Mouse (Mus musculus) thymus, adult 18-20 months (tissue): Measurements from ENCODE around the gene Il17rd.
A peak's percentile ranks its signal among the peaks of the same experiment; 100 is the strongest.

Source experiments
- DNase-seq, 2 experiments: peaks; one replicate each; pipeline ENCODE4 v3.0.0; 2022; ENCODE audit warnings: mixed read lengths in 2 of 2

Gene Il17rd

DNA sequence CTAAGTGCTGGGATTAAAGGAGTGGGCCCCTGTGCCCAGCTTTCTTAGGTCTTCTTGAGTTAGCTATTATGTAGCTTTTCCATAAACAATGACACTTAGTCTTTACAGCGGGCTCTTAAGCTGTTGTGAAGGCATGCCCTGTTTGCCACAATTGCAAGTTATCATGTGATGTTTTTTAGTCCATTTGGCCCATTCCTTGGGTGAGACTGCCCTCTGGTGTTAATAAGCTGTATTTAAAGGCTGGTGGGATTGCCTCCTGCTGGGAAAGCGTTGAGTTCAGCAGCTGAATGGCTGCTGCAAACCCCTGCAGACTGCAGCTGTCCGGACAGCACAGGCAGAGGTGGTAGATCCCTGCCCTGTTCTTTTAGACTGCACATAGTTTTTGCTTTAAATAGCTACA is 58.0 kb downstream of the Il17rd start:
- no peak for DNase-seq

DNA sequence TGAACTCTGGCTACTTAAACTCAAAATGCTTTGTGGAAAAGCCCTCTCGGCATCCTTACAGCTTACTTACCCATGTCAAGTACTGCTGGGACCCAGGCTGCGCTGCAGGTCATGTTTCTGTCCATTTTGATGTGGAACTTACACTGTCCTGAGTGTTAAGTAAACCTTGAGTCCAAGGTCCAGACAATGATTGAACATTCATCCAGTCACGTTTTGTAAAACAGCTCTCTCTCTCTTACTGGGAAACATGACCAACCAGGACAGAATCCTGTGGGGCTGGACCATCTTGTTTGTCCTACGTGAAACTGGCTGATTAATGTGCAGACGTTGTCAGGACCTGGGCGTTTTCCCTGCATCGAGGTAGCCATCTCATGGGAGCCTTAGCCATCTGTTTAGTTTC is 63.0 kb downstream of the Il17rd start:
- no peak for DNase-seq

DNA sequence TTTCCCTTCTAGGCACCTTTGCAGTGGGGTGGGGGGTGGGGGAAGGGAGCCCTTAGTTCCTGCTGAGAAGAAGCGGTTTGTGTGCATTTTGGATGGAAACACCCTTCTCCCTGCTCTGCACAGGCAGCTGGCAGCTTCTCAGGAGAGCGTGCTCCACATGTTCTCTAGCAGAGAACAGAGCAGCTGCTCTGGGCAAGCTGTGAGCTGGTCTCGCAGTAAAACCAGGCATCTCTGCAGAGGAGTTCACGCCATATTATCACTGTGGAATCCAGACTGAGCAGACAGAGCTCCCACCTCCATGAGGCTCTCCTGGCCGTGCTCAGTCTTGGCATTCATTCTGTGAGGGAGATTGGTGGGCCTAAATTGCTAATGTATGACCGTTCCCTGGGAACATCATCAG is 64.0 kb downstream of the Il17rd start:
- DNase-seq: no peak

- DNase-seq: no peak
Observed at GRCm38 (mm10) chr14:27105731-27106457, 67.2 kb downstream of the Il17rd start.

GRCm38 (mm10) chr14:27108748-27109504 is 70.2 kb downstream of the Il17rd start:
- DNase-seq: no peak

GRCm38 (mm10) chr14:27114362-27115274 is 75.9 kb downstream of the Il17rd start, which contains the start of gene Arhgef3:
Gene Arhgef3 (plus strand): TSS chr14:27114899.
- peak; percentile 15 to 16 for DNase-seq

DNA sequence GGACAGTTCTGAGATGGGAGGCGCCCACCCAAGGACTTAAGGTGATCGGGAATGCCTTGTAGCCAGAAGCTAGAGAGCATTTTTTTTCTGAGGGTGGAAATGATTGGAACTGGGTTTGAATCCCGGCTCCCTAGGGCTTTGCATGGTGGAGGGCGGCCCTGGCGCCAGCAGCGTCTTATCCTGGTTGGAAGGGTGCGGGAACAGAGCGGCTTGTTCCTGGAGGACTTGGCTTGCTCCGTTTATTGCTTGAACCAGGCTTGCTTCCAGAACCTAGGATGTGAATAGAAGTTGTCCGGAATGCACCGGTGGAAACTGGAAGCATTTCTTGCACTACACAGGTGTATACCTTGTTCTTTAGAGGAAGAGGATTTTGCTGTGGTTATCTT is 76.5 kb downstream of the Il17rd start:
- no peak for DNase-seq

DNA sequence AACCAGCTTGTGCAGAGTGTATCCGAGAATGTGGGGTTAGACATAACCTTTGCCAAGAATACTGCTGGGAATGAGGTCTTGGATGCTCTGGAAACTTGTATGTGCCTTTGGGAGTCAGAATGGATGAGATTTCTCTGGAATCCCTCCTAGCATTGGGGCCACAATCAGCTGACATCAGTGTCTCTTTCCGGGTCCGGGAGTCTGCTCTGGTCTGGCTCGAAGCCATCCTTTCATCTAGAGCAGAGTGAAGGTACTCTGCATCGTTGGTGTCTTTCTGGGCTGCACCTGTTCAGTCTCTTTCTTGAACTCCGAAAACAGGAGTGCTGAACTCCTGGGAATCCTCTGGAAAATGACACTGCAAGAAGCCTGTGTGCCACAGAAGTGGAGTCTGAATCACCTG is 77.2 kb downstream of the Il17rd start:
- no peak for DNase-seq

- no peak for DNase-seq
Observed at GRCm38 (mm10) chr14:27116577-27117165, 77.9 kb downstream of the Il17rd start.

- no peak for DNase-seq
Observed at GRCm38 (mm10) chr14:27118546-27118945, 79.8 kb downstream of the Il17rd start.

- DNase-seq: no peak
Observed at GRCm38 (mm10) chr14:27122646-27123045, 83.9 kb downstream of the Il17rd start.

GRCm38 (mm10) chr14:27123543-27123942 is 84.8 kb downstream of the Il17rd start:
- no peak for DNase-seq

GRCm38 (mm10) chr14:27130031-27130430 is 91.3 kb downstream of the Il17rd start:
- no peak for DNase-seq

DNA sequence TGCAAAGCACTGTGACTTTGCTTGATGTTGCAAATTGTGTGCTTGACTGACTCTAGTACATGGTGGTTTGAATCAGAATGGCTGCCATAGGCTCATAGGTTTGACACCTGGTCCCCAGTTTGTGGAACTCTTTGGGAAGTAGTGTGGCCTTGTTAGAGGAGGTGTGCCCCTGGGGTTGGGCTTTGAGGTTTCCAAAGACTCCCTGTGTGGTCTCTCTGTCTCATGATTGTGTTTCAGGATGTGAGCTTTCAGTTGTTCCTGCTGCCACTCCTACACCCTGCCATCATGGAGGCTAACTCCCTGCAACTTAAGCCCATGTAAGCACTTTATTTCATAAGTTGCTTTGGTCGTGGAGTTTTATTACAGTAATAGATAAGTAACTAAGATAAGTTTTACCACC is 91.9 kb downstream of the Il17rd start:
- no peak for DNase-seq

DNA sequence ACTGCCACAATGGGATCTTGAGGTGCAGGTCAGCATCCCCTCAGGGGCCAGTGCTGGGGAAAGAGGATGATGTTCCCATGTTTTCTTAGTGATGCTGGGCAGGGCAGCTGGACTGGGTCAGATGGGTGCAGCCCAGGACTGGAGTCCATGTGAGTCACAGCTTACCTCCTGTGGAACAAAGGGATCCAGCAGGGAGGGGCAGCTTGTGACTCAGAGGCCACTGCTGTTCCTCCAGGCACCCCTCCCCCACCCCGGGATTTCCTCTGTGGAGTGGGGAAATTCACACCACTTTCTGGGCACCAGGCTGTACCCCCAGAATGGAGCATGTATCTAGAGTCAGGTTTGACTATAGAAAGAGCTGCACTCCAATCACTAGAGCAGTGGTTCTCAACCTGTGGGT is 92.8 kb downstream of the Il17rd start:
- DNase-seq: no peak

GRCm38 (mm10) chr14:27138891-27139290 is 100.2 kb downstream of the Il17rd start:
- DNase-seq: no peak

DNA sequence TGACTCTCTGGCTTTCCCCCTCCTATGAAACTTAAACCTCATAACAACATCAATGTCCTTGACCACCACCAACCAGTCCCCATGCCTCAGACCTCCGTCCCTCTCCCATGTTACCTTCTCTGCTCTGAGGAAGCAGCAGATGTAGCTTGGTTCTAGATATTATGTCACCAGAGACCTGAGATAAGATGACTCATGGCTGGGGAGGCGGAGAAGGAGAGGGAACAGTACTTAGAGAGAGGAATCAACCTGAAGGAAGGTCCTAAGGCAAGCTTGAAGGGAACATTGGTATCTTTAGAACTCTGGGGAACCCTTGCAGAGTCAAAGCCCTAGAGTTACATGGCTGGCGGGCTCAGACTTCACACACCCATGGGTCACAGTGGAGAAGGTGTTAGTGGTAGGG is 101.2 kb downstream of the Il17rd start:
- DNase-seq: no peak

DNA sequence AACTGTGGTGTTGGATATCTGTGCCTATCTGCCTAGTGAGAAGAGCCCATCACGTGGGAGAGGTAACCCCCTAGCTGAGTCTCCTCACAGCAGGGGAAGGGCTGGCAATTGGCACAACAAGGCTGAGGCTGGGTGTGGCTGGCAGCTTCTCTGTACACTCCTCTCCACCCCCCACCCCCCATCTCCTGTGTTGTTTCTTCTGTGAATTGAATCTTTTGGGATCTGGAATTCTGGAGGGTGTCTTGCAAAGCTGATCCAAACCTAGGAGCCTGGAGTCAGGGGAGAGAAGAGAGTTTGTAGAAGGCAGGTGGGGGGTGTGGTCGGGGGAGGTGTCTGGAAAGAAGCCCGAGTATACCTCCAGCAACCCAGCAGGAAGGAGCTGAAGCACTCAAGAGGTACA is 102.7 kb downstream of the Il17rd start:
- DNase-seq: no peak

GRCm38 (mm10) chr14:27142680-27143079 is 103.9 kb downstream of the Il17rd start:
- DNase-seq: no peak

DNA sequence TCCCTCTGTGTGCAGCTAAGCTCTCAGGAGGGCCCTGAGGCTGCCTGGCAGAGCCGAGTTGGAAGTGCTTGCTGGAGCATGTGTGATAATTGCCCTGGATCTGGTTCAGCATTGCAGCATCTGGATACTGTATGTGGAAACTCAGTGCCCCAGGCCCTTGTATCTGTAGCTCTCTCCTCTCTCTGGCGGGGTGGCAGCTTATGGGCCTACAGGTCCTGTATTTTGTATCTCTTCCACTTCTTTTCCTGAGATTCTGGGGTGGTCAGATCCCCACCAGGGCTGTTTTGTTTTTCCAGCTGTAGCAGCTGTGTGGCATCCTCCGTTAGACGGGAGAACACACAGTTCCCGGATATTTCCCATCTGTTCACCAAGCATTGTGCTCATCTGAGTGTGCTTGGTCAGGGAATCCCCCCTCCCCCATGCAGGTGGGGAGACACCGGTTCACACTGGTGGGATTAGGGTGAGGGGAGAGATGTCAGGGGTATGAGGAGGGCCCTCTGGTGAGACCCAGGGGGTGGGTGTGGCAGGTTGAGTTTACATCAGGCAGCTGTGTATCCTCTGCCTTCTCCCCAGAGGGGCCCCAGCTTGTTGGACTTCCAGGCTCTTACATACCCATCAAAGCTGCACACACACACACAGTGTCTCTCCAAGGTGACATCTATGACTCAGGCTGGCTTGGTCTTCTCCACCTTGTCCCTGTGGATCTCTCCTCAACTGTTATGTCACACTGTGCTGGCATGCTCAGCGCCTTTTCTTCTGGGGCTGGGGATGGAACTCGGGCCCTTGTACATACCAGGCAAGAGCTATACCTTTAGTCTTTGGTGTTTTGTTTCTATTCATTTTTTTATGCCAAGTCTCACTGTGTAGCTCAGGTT is 106.7 kb downstream of the Il17rd start:
- DNase-seq: no peak

GRCm38 (mm10) chr14:27147726-27148125 is 109.0 kb downstream of the Il17rd start:
- DNase-seq: no peak

DNA sequence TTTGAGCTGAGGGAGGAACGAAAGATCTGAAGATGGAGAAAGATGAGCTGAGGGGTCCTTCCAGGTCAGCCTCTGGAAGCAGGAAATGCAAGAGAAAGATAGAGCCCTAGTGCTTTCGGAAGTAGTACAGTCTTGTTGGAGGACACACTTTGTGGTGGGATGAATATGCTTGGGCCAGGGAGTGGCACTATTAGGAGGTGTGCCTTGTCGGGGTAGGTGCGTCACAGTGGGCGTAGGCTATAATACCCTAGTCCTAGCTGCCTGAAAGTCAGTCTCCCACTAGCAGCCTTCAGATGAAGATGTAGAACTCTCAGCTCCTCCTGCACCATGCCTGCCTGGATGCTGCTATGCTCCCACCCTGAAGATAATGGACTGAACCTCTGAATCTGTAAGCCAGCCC is 110.7 kb downstream of the Il17rd start:
- no peak for DNase-seq
